Mouse (Mus musculus): ENCODE data around the gene Gm13103. TPM values are rescaled to one million over a fixed set of nuclear protein-coding genes. Genes with fewer than 3 reads are reported as not detected.

The Gm13103 gene
- not detected in 2 replicates for polyA plus RNA-seq (2012; ENCODE audit: low replicate concordance)

DNA sequence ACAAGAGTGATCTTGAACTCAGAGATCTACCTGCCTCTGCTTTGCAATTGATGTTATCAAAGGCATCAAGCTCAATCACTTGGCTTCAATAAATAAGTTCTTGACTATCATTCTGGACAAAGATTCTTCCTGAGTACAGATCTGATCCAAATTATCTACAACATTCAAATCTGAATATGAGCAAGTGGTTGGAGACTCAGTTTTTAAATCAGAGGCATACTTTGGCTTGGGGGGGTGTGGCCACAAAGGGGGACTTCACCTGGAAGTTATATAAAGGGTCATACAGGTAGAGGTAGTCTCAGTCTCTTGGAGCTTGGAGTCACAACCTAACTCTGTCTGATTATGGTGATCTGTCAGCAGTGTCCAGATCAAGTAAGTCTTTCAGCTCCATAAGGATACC lies at the start of gene Gm13103:
Gene Gm13103 (plus strand): TSS at position 301 of the 400 bp plus-strand sequence.

GRCm38 (mm10) chr4:143815993-143816392 lies 30.3 kb upstream of the Gm13103 start, which contains the start of gene Gm13084:
Gene Gm13084, minus strand, starts transcription at chr4:143816093.

GRCm38 (mm10) chr4:143900280-143900679 lies 54.0 kb downstream of the Gm13103 start, which contains the start of gene Pramef6:
Gene Pramef6, minus strand, starts transcription at chr4:143900380.

Other genes with a start within 250 kb of the Gm13103 start
- gene Gm13083, start 231.5 kb upstream of the Gm13103 start, polyA plus RNA-seq (2012; ENCODE audit: low replicate concordance): not detected in 2 replicates
- not detected in 2 replicates for gene Gm13088, start 189.3 kb upstream of the Gm13103 start, polyA plus RNA-seq (2012; ENCODE audit: low replicate concordance)
- not detected in 2 replicates for gene Gm13089, start 143.8 kb upstream of the Gm13103 start, polyA plus RNA-seq (2012; ENCODE audit: low replicate concordance)
- not detected in 2 replicates for gene Gm13078, start 127.0 kb upstream of the Gm13103 start, polyA plus RNA-seq (2012; ENCODE audit: low replicate concordance)
- gene Gm13023, start 57.1 kb upstream of the Gm13103 start, polyA plus RNA-seq (2012; ENCODE audit: low replicate concordance): not detected in 2 replicates
- not detected in 2 replicates for gene Gm13084, start 30.4 kb upstream of the Gm13103 start, polyA plus RNA-seq (2012; ENCODE audit: low replicate concordance)
- not detected in 2 replicates for gene Pramef6, start 53.9 kb downstream of the Gm13103 start, polyA plus RNA-seq (2012; ENCODE audit: low replicate concordance)
- gene Pramef25, start 104.5 kb downstream of the Gm13103 start, polyA plus RNA-seq (2012; ENCODE audit: low replicate concordance): not detected in 2 replicates
- gene Gm13101, start 120.5 kb downstream of the Gm13103 start, polyA plus RNA-seq (2012; ENCODE audit: low replicate concordance): not detected in 2 replicates
- gene Pramef17, start 147.9 kb downstream of the Gm13103 start, polyA plus RNA-seq (2012; ENCODE audit: low replicate concordance): not detected in 2 replicates
- gene Pramel4, start 212.6 kb downstream of the Gm13103 start, polyA plus RNA-seq (2012; ENCODE audit: low replicate concordance): not detected in 2 replicates